Mouse (Mus musculus) CH12.LX (cell line): Measurements from ENCODE around the gene Adam12.

ENCODE experiments used
- CTCF ChIP-seq, 2 experiments: IDR thresholded peaks in 1 of 2; conservative IDR thresholded peaks in 1 of 2; 2 replicates each; pipeline ENCODE4 v1.5.1; 2011 to 2012; ENCODE audit warnings: low read depth in 2 of 2, low read length in 2 of 2, improper control_type of control experiment in 1 of 2, inconsistent platforms in 1 of 2, mild to moderate bottlenecking in 1 of 2, moderate library complexity in 1 of 2
- ELF1 ChIP-seq: IDR thresholded peaks from 2 replicates; pipeline ENCODE4 v1.6.1; 2014; ENCODE audit warnings: low read depth, mild to moderate bottlenecking, inconsistent platforms, low read length, improper control_type of control experiment
- EP300 ChIP-seq: IDR thresholded peaks from 2 replicates; pipeline ENCODE4 v1.6.1; 2011; ENCODE audit warnings: low read length, improper control_type of control experiment

- TF ChIP-seq ELF1 (no peak), CTCF (conservative IDR thresholded peaks at IDR 0.05 in 1 of 2, IDR thresholded peaks at IDR 0.05 in 1 of 2; ENCODE audit: low read depth in 2 of 2, low read length in 2 of 2) (no peak), EP300 (no peak)
Measured at GRCm38 (mm10) chr7:134132323-134132722, 99.6 kb downstream of the Adam12 start.
